Mouse (Mus musculus) hindbrain, embryonic 14.5 days (tissue): ENCODE data around the gene Gm3047. TPM values are rescaled to one million over a fixed set of nuclear protein-coding genes. Genes with fewer than 3 reads are reported as not detected.
"Not testable (repeated sequence)": the region's sequence is repeated elsewhere in the genome, so short reads cannot be mapped to it uniquely, and the experiment has no call there.

Experiments
- ATAC-seq: fragments of 200-750 bp; cut with Nextera tagmentation; 2 replicates; pipeline ENCODE4 v1.8.0; 2017; ENCODE audit warnings: moderate number of reproducible peaks, mild to moderate bottlenecking, moderate TSS enrichment, moderate library complexity; ENCODE audit not compliant: low FRiP score
- DNase-seq: peaks from one replicate; pipeline ENCODE4 v3.0.0-alpha.2; 2015; ENCODE audit warnings: low spot score
- H3K27ac ChIP-seq: fragments of 300-500 bp; sonication (generic); 2 replicates; pipeline ENCODE4 v1.5.1; 2014; ENCODE audit warnings: mild to moderate bottlenecking, moderate library complexity
- H3K27me3 ChIP-seq: fragments of 300-500 bp; sonication (generic); 2 replicates; pipeline ENCODE4 v1.6.1; 2014; ENCODE audit warnings: mild to moderate bottlenecking, low read length, mixed read lengths; ENCODE audit not compliant: control insufficient read depth, insufficient read depth
- H3K36me3 ChIP-seq: fragments of 300-500 bp; sonication (generic); replicated peaks from 2 replicates; pipeline ENCODE4 v1.6.1; 2014; ENCODE audit not compliant: control insufficient read depth, insufficient read depth
- H3K4me1 ChIP-seq: fragments of 300-500 bp; sonication (generic); replicated peaks from 2 replicates; pipeline ENCODE4 v1.6.1; 2014; ENCODE audit warnings: antibody characterized with exemption, low read length, mixed read lengths; ENCODE audit not compliant: control insufficient read depth, insufficient read depth
- H3K4me2 ChIP-seq: fragments of 300-500 bp; sonication (generic); replicated peaks from 2 replicates; pipeline ENCODE4 v1.6.1; 2014; ENCODE audit warnings: mild to moderate bottlenecking, moderate library complexity
- H3K4me3 ChIP-seq: fragments of 300-500 bp; sonication (generic); replicated peaks from 2 replicates; pipeline ENCODE4 v1.5.1; 2014; ENCODE audit warnings: mild to moderate bottlenecking, low read length
- H3K9ac ChIP-seq: fragments of 300-500 bp; sonication (generic); 2 replicates; pipeline ENCODE4 v1.6.1; 2014
- H3K9me3 ChIP-seq: fragments of 300-500 bp; sonication (generic); 2 replicates; pipeline ENCODE4 v1.6.1; 2016; ENCODE audit warnings: low read length; ENCODE audit not compliant: control insufficient read depth
- WGBS: fragments of 180-500 bp; shearing (Covaris S2); extraction: QIAGEN DNeasy Blood & Tissue Kit; methylation state at CpG from one replicate; pipeline ENCODE4 v1.1.7; 2014; 5-methylcytosine and 5-hydroxymethylcytosine counted together
- polyA plus RNA-seq: library from polyadenylated mRNA; unstranded; fragments of >200 nt; fragmentation: Nextera tagmentation; extraction: Ambion mirVana; gene quantifications from 2 replicates; pipeline ENCODE4 v1.2.1, GENCODE M21; 2014

The Gm3047 gene
- polyA plus RNA-seq, result not detected in 2 replicates

- H3K9me3 ChIP-seq, H3K4me2 ChIP-seq, H3K36me3 ChIP-seq, H3K27ac ChIP-seq, H3K27me3 ChIP-seq, H3K9ac ChIP-seq, DNase-seq, ATAC-seq, H3K4me3 ChIP-seq, H3K4me1 ChIP-seq: not testable (repeated sequence)
- no CpG with 5 or more reads among the region's 2 CpGs for WGBS
These were observed at the start of gene Gm3047 for GRCm38 (mm10) chr14:4555105-4555504. Gm3047 (plus strand) TSS chr14:4555405.

Other genes starting within 250 kb of the Gm3047 start
- 0.13 TPM in 1 of 2 replicates, not detected in the other for gene Gm3149, start 238.1 kb upstream of the Gm3047 start, polyA plus RNA-seq
- 5.8 and 7.9 TPM in 2 replicates for gene 2610042L04Rik, start 220.6 kb upstream of the Gm3047 start, polyA plus RNA-seq
- not detected in 2 replicates for gene Gm3159, start 157.9 kb upstream of the Gm3047 start, polyA plus RNA-seq
- 6.2 and 8.1 TPM in 2 replicates for gene Gm3164, start 140.0 kb upstream of the Gm3047 start, polyA plus RNA-seq
- 0.56 and 1.8 TPM in 2 replicates for gene Gm3173, start 124.4 kb upstream of the Gm3047 start, polyA plus RNA-seq
- not detected in 2 replicates for gene Gm3182, start 73.7 kb upstream of the Gm3047 start, polyA plus RNA-seq
- gene Gm8159, start 76.9 kb downstream of the Gm3047 start, polyA plus RNA-seq, result not detected in 2 replicates
- 1.2 and 1.9 TPM in 2 replicates for gene Gm3239, start 108.8 kb downstream of the Gm3047 start, polyA plus RNA-seq
- gene Gm7876, start 153.8 kb downstream of the Gm3047 start, polyA plus RNA-seq, result not detected in 2 replicates
- gene Gm3252, start 171.4 kb downstream of the Gm3047 start, polyA plus RNA-seq, result 4.3 and 4.9 TPM in 2 replicates
- not detected in 2 replicates for gene Gm9602, start 220.9 kb downstream of the Gm3047 start, polyA plus RNA-seq